Mouse (Mus musculus) liver, embryonic 14.5 days (tissue): ENCODE data around the gene Mgrn1. TPM values are rescaled to one million over a fixed set of nuclear protein-coding genes. Genes with fewer than 3 reads are reported as not detected.
A peak's percentile ranks its signal among the peaks of the same experiment; 100 is the strongest.

Source experiments
- ATAC-seq: fragments of 200-750 bp; cut with Nextera tagmentation; 2 replicates; pipeline ENCODE4 v1.8.0; 2017; ENCODE audit warnings: moderate number of reproducible peaks, mild to moderate bottlenecking, moderate library complexity; ENCODE audit not compliant: insufficient read depth
- DNase-seq, 3 experiments: peaks; one replicate each; pipeline ENCODE4 v3.0.0-alpha.2; 2012 to 2013; ENCODE audit warnings: low read depth in 3 of 3, low spot score in 3 of 3
- H3K27ac ChIP-seq: fragments of 300-500 bp; sonication (generic); 2 replicates; pipeline ENCODE4 v1.5.1; 2014; ENCODE audit warnings: moderate library complexity, mild to moderate bottlenecking, control low read depth, inconsistent platforms
- H3K27me3 ChIP-seq: fragments of 300-500 bp; sonication (generic); 2 replicates; pipeline ENCODE4 v1.6.1; 2014; ENCODE audit warnings: mild to moderate bottlenecking, low read length, moderate library complexity; ENCODE audit not compliant: control insufficient read depth, insufficient read depth
- H3K36me3 ChIP-seq: fragments of 300-500 bp; sonication (generic); replicated peaks from 2 replicates; pipeline ENCODE4 v1.6.1; 2014; ENCODE audit warnings: low read depth; ENCODE audit not compliant: control insufficient read depth, insufficient read depth
- H3K4me1 ChIP-seq, 2 experiments: fragments of 200-500 bp in 1 of 2; fragments of 300-500 bp in 1 of 2; sonication (generic) in 1 of 2; replicated peaks; 2 replicates each; pipeline ENCODE4 v1.6.1; 2012 to 2014; ENCODE audit warnings: antibody characterized with exemption in 1 of 2, inconsistent platforms in 1 of 2, low read length in 1 of 2; ENCODE audit not compliant: control insufficient read depth in 2 of 2, insufficient read depth in 2 of 2
- H3K4me2 ChIP-seq: fragments of 300-500 bp; sonication (generic); 2 replicates; pipeline ENCODE4 v1.6.1; 2014; ENCODE audit warnings: low read depth, mild to moderate bottlenecking, control low read depth, moderate library complexity
- H3K4me3 ChIP-seq, 2 experiments: fragments of 200-500 bp in 1 of 2; fragments of 300-500 bp in 1 of 2; sonication (generic) in 1 of 2; 2 replicates each; pipeline ENCODE4 v1.5.1; 2012 to 2014; ENCODE audit warnings: low read depth in 2 of 2, low read length in 2 of 2, mild to moderate bottlenecking in 2 of 2, control low read depth in 1 of 2, inconsistent platforms in 1 of 2, moderate library complexity in 1 of 2; ENCODE audit not compliant: insufficient read depth in 1 of 2
- H3K9ac ChIP-seq: fragments of 300-500 bp; sonication (generic); replicated peaks from 2 replicates; pipeline ENCODE4 v1.6.1; 2014; ENCODE audit warnings: mild to moderate bottlenecking, control low read depth, moderate library complexity
- H3K9me3 ChIP-seq: fragments of 300-500 bp; sonication (generic); 2 replicates; pipeline ENCODE4 v1.6.1; 2016; ENCODE audit warnings: low read length, mixed read lengths; ENCODE audit not compliant: control insufficient read depth
- CTCF ChIP-seq: IDR thresholded peaks from 2 replicates; pipeline ENCODE4 v1.5.1; 2016; ENCODE audit warnings: antibody characterized with exemption, low read depth, control low read depth
- EP300 ChIP-seq: IDR thresholded peaks from 2 replicates; pipeline ENCODE4 v1.6.1; 2016; ENCODE audit warnings: antibody characterized with exemption, low read depth
- WGBS: fragments of 180-500 bp; shearing (Covaris S2); extraction: QIAGEN DNeasy Blood & Tissue Kit; methylation state at CpG from one replicate; pipeline ENCODE4 v1.1.7; 2014; ENCODE audit not compliant: insufficient replicate concordance; 5-methylcytosine and 5-hydroxymethylcytosine counted together
- polyA plus RNA-seq, 2 experiments: library from polyadenylated mRNA; depleted of rRNA in 1 of 2; stranded (reverse) in 1 of 2; unstranded in 1 of 2; fragments of >200 nt; fragmentation: Nextera tagmentation in 1 of 2; extraction: Ambion mirVana in 1 of 2; gene quantifications; 2 replicates each; pipeline versions ENCODE4 v1.2.1 to v1.2.3; 2012 to 2014

Mgrn1 gene
- polyA plus RNA-seq (2012; rRNA removed) (15.7 and 16.3 TPM in 2 replicates), polyA plus RNA-seq (2014; fragmentation: Nextera tagmentation; extraction: Ambion mirVana) (17.6 and 18.0 TPM in 2 replicates)

GRCm38 (mm10) chr16:4885760-4886689, at the start of gene Mgrn1:
TSS of gene Mgrn1 (plus strand) at chr16:4886249.
- Histone ChIP-seq H3K9me3 (no peaks in the 10 kb centered on the region), H3K4me1 (peaks cover 15 to 35% of the 10 kb centered on the region in 2 experiments)

GRCm38 (mm10) chr16:4837631-4838030, 48.4 kb upstream of the Mgrn1 start:
- Histone ChIP-seq H3K4me3 (no peak overlapping the region), H3K4me2 (no peak overlapping the region), H3K9me3 (no peaks in the 10 kb centered on the region), H3K4me1 (no peaks in the 10 kb centered on the region), H3K27me3 (no peaks in the 10 kb centered on the region), H3K36me3 (no peaks in the 10 kb centered on the region), H3K27ac (no peak overlapping the region), H3K9ac (no peak overlapping the region)
- TF ChIP-seq EP300: no peak
- TF ChIP-seq CTCF: no peak
- 53% methylated on average over 3 of the region's 3 CpGs for WGBS
- DNase-seq: no peak
- ATAC-seq: no peak

More at GRCm38 (mm10) chr16:4885760-4886689, at the start of gene Mgrn1:
- H3K27ac ChIP-seq: peak within 1 kb of the TSS; percentile 54
- TF ChIP-seq CTCF (no peak), EP300 (0 out of 2 replicates have a peak, but pooled peaks have one; percentile 43)
- H3K36me3 ChIP-seq: no peaks in the 10 kb centered on the region
- DNase-seq (peak; percentile 78 to 80 (median 79)), ATAC-seq (peak; percentile 88)
- H3K4me3 ChIP-seq: peak within 1 kb of the TSS; percentile 70 to 79
- no peaks in the 10 kb centered on the region for H3K27me3 ChIP-seq
- WGBS: under 1% methylated on average over 66 of the region's 74 CpGs
- peak within 1 kb of the TSS; percentile 76 for H3K9ac ChIP-seq
- H3K4me2 ChIP-seq: peak within 1 kb of the TSS; percentile 94

- H3K27ac ChIP-seq: no peak overlapping the region
- H3K36me3 ChIP-seq: no peaks in the 10 kb centered on the region
- no peak overlapping the region for H3K9ac ChIP-seq
- no peaks in the 10 kb centered on the region for H3K9me3 ChIP-seq
- no peaks in the 10 kb centered on the region for H3K27me3 ChIP-seq
- 0 out of 2 replicates have a peak, but pooled peaks have one; percentile 11 for ATAC-seq
- no peak overlapping the region for H3K4me3 ChIP-seq
- 40% methylated on average over 3 of the region's 3 CpGs for WGBS
- DNase-seq: no peak
- TF ChIP-seq EP300 (no peak), CTCF (no peak)
- H3K4me2 ChIP-seq: no peak overlapping the region
- no peaks in the 10 kb centered on the region for H3K4me1 ChIP-seq
Measured at GRCm38 (mm10) chr16:4839552-4839951, 46.5 kb upstream of the Mgrn1 start.

GRCm38 (mm10) chr16:4840231-4840630, 45.8 kb upstream of the Mgrn1 start:
- Histone ChIP-seq H3K4me3 (no peak overlapping the region), H3K27me3 (no peaks in the 10 kb centered on the region), H3K4me2 (no peak overlapping the region), H3K9ac (no peak overlapping the region), H3K9me3 (no peaks in the 10 kb centered on the region), H3K4me1 (no peaks in the 10 kb centered on the region), H3K27ac (no peak overlapping the region), H3K36me3 (no peaks in the 10 kb centered on the region)
- no peak for TF ChIP-seq CTCF
- TF ChIP-seq EP300: no peak
- DNase-seq: no peak
- WGBS: 64% methylated on average over 8 of the region's 8 CpGs
- ATAC-seq: no peak

GRCm38 (mm10) chr16:4847041-4847440, 39.0 kb upstream of the Mgrn1 start:
- 55% methylated on average over 3 of the region's 3 CpGs for WGBS
- no peak overlapping the region for H3K4me3 ChIP-seq

More at GRCm38 (mm10) chr16:4847041-4847440, 39.0 kb upstream of the Mgrn1 start:
- H3K9me3 ChIP-seq: no peaks in the 10 kb centered on the region
- H3K27me3 ChIP-seq: no peaks in the 10 kb centered on the region
- H3K27ac ChIP-seq: no peak overlapping the region
- TF ChIP-seq EP300 (no peak), CTCF (no peak)
- no peaks in the 10 kb centered on the region for H3K36me3 ChIP-seq
- no peaks in the 10 kb centered on the region for H3K4me1 ChIP-seq
- H3K9ac ChIP-seq: no peak overlapping the region
- DNase-seq (no peak), ATAC-seq (no peak)
- H3K4me2 ChIP-seq: no peak overlapping the region
